Mouse (Mus musculus) embryonic facial prominence, embryonic 12.5 days (tissue): Measurements from ENCODE around the gene Arhgef10l. TPM values are rescaled to one million over a fixed set of nuclear protein-coding genes. Genes with fewer than 3 reads are reported as not detected.

Source experiments
- ATAC-seq: fragments of 200-750 bp; cut with Nextera tagmentation; 2 replicates; pipeline ENCODE4 v1.8.0; 2017; ENCODE audit not compliant: insufficient number of reproducible peaks, insufficient read depth, low FRiP score, low TSS enrichment
- H3K27ac ChIP-seq: fragments of 300-500 bp; sonication (generic); 2 replicates; pipeline ENCODE4 v1.5.1; 2016; ENCODE audit warnings: mild to moderate bottlenecking
- H3K27me3 ChIP-seq: fragments of 300-500 bp; sonication (generic); 2 replicates; pipeline ENCODE4 v1.6.1; 2016; ENCODE audit warnings: mild to moderate bottlenecking, moderate library complexity
- H3K36me3 ChIP-seq: fragments of 300-500 bp; sonication (generic); 2 replicates; pipeline ENCODE4 v1.6.1; 2016; ENCODE audit warnings: mild to moderate bottlenecking
- H3K4me1 ChIP-seq: fragments of 300-500 bp; sonication (generic); 2 replicates; pipeline ENCODE4 v1.6.1; 2016
- H3K4me2 ChIP-seq: fragments of 300-500 bp; sonication (generic); replicated peaks from 2 replicates; pipeline ENCODE4 v1.6.1; 2016; ENCODE audit warnings: mild to moderate bottlenecking, moderate library complexity
- H3K4me3 ChIP-seq: fragments of 300-500 bp; sonication (generic); 2 replicates; pipeline ENCODE4 v1.5.1; 2016; ENCODE audit warnings: mild to moderate bottlenecking
- H3K9ac ChIP-seq: fragments of 300-500 bp; sonication (generic); 2 replicates; pipeline ENCODE4 v1.6.1; 2016; ENCODE audit warnings: mild to moderate bottlenecking, moderate library complexity
- H3K9me3 ChIP-seq: fragments of 300-500 bp; sonication (generic); 2 replicates; pipeline ENCODE4 v1.6.1; 2016; ENCODE audit warnings: mild to moderate bottlenecking, moderate library complexity
- WGBS: fragments of 180-500 bp; shearing (Covaris S2); methylation state at CpG from one replicate; pipeline ENCODE4 v1.1.7; 2016; 5-methylcytosine and 5-hydroxymethylcytosine counted together
- polyA plus RNA-seq: library from polyadenylated mRNA; unstranded; fragments of >200 nt; fragmentation: Nextera tagmentation; extraction: Ambion mirVana; gene quantifications from 2 replicates; pipeline ENCODE4 v1.2.1, GENCODE M21; 2016

Arhgef10l gene
- polyA plus RNA-seq, 1 experiment from 2014 or later = 17.4 TPM

DNA sequence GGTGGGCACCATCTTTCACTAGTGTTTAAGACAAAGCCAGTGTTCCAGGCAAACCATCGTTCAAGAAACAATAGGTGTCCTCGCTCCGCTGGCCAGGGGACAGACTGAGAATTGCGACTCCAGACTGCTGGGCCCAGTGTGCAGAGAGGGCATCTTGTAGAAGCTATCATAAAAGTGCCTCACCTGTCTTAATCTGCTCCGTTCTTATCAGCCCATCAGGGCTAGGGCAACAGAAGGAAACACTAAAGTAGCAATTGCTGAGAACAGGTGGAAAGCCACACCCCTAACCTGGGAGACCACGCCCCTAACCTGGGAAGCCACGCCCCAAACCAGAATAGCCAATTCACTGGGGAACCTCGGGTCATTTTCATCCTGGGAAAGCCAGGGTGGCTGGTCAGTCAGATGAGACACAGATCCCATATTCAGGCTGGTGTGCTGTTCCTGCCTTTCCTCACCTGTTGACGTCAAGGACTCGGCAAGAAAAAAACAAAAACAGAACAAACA lies 140.1 kb downstream of the Arhgef10l start:
- no peak for ATAC-seq
- Histone ChIP-seq H3K4me2 (no peak overlapping the region), H3K9ac (no peak overlapping the region), H3K4me3 (no peak overlapping the region), H3K27ac (no peak overlapping the region), H3K9me3 (no peaks in the 10 kb centered on the region), H3K4me1 (no peaks in the 10 kb centered on the region), H3K27me3 (no peaks in the 10 kb centered on the region), H3K36me3 (peaks cover 6% of the 10 kb centered on the region; the same call in 1 of the 2 replicates)
- WGBS = 73% methylated on average over 10 of the region's 10 CpGs

DNA sequence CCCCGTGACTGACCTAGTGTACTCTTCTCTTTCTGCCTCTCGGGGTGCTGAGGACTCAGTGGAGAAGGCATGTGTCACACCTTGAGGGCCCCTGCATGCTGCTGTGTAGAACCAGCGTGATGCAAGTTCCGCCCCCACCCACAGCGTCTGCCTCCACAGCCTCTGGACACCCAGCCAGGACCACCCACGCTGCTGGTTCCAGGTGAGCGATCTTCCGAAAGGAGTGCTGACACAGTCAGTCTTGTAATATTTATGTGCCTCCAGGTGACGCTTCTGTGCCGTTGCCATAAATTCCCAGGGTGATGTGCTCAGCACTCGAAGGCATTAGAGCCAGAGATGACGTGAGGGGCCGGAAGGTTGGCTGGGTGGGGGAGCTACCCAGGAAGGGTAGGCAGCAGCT lies 140.9 kb downstream of the Arhgef10l start:
- ATAC-seq = no peak
- H3K4me3 ChIP-seq = no peak overlapping the region
- no peaks in the 10 kb centered on the region for H3K9me3 ChIP-seq
- no peak overlapping the region for H3K4me2 ChIP-seq
- no peaks in the 10 kb centered on the region for H3K4me1 ChIP-seq
- 75% methylated on average over 13 of the region's 13 CpGs for WGBS
- no peak overlapping the region for H3K27ac ChIP-seq
- H3K36me3 ChIP-seq = peaks cover 9% of the 10 kb centered on the region
- H3K9ac ChIP-seq = no peak overlapping the region
- H3K27me3 ChIP-seq = no peaks in the 10 kb centered on the region

DNA sequence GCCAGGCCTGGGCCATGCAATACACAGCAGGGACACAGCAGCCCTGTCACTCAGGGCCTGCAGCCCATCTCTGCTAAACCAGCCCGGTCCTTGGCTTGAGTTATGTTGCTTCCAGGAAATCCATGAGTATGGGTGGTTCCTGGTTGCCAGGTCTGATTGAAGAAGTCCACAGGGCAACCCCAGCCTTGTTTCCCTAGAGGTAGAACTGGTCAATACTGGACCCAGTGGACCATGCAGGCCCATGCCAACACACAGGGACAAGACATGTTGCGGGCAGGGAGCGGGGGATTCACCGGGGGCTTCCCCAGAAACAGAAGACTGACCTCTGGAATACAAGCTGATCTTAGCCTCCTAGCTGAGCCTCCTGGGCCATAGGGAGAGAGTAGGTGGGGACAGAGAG lies 142.9 kb downstream of the Arhgef10l start:
- Histone ChIP-seq H3K9me3 (no peaks in the 10 kb centered on the region), H3K9ac (no peak overlapping the region), H3K27ac (no peak overlapping the region), H3K4me1 (no peaks in the 10 kb centered on the region), H3K4me2 (no peak overlapping the region), H3K4me3 (no peak overlapping the region), H3K27me3 (no peaks in the 10 kb centered on the region), H3K36me3 (peaks cover 24% of the 10 kb centered on the region)
- no peak for ATAC-seq
- WGBS = 95% methylated on average over 4 of the region's 4 CpGs

DNA sequence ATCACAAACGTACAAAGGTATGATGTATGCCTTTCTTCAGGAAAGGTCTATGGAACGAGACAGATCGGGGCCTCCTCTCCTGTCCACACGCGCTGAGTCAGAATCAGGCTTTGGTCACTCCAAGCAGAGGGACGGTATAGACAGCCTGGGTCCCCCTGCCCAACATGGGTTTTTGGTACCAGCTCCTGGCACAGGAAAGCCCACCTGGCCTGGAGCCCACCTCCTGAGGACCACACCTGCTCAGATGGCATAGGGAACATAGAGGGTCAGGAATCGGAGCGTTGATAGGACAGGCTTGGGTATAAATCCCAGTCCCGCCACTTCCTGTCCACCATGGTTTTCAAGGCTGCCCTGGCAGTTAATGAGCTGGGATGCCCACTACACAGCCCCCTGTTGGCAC lies 145.1 kb downstream of the Arhgef10l start:
- Histone ChIP-seq H3K9me3 (no peaks in the 10 kb centered on the region), H3K4me1 (no peaks in the 10 kb centered on the region), H3K9ac (no peak overlapping the region), H3K27me3 (no peaks in the 10 kb centered on the region), H3K4me3 (no peak overlapping the region), H3K27ac (no peak overlapping the region), H3K36me3 (peaks cover 39% of the 10 kb centered on the region), H3K4me2 (no peak overlapping the region)
- 91% methylated on average over 9 of the region's 9 CpGs for WGBS
- ATAC-seq = no peak

DNA sequence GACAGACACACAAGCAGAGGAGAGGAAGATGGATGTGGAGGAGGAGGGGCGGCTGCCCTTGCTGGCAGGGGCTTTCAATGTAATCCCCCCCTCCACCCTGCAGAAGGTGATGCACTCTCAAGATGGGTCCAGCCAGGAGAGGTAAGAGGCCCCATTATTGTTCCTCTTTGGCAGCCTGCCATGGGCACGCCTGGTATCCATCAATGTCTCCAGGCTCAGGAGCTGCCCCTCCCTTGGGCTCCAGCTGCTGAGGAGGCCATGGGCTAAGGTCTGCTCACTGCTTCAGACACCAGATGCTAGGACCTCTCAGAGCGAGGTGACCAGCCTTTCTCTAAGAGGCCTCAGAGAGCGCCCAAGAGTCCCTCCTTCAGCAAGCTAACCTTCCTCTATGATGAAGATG lies 152.0 kb downstream of the Arhgef10l start:
- Histone ChIP-seq H3K36me3 (peaks cover 42% of the 10 kb centered on the region), H3K27me3 (no peaks in the 10 kb centered on the region), H3K4me3 (no peak overlapping the region), H3K9ac (no peak overlapping the region), H3K9me3 (no peaks in the 10 kb centered on the region), H3K4me1 (no peaks in the 10 kb centered on the region), H3K27ac (no peak overlapping the region), H3K4me2 (no peak overlapping the region)
- WGBS = 84% methylated on average over 4 of the region's 4 CpGs
- ATAC-seq = 0 out of 2 replicates have a peak, but pooled peaks have one; percentile 33

DNA sequence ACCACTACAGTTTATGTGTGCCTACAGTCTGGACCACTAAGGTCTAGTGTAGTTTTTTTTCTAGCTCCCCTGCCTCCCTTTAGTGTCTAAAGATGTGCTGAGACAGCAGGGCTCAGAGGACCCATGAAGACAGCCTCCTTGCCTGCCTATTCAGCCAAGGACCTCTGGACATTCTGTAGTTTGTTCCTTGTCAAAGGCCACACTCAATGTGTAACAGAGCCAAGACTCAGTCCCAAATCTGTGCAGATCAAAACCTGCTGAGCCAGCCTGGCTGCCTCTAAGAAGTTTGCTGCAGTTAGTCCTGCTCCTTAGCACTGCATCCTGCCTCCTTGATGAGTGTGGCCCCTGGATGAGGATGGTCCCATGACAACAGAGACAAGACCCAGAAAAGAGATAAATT lies 156.0 kb downstream of the Arhgef10l start:
- no peak overlapping the region for H3K4me3 ChIP-seq
- no peaks in the 10 kb centered on the region for H3K27me3 ChIP-seq
- no peaks in the 10 kb centered on the region; the same call in 1 of the 2 replicates for H3K4me1 ChIP-seq
- H3K36me3 ChIP-seq = peaks cover 16% of the 10 kb centered on the region
- no peak overlapping the region for H3K4me2 ChIP-seq
- H3K27ac ChIP-seq = no peak overlapping the region
- H3K9ac ChIP-seq = no peak overlapping the region
- ATAC-seq = no peak
- no peaks in the 10 kb centered on the region for H3K9me3 ChIP-seq

DNA sequence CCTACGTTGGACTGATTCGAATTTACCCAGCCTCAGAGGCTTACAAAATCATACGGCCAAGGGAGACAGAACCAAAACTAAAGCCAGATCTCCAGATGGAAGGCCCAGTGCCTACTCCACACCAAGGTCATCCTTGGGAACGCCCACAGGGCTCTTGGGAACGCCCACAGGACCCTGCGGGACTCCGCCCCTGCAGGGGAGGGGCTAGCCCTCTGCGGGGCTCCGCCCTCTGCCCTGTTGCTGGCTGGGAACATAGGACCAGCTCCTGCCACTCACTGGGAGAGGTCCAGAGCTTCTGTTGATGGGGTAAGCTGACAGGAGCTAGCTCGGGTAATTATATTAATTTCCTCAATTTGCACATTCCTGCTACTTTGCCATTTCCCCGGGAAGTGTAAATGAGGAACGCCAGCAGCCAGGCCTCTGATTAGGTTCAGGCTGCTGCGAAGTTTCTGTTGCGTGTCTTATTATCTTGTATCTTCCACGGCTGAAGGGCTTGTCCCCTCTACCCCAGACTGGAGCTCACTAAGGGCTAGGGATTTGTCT lies 158.6 kb downstream of the Arhgef10l start:
- Histone ChIP-seq H3K4me3 (no peak overlapping the region), H3K9me3 (no peaks in the 10 kb centered on the region), H3K27ac (no peak overlapping the region), H3K36me3 (0 out of 2 replicates have a peak, but pooled peaks cover under 1% of the 10 kb centered on the region), H3K9ac (no peak overlapping the region), H3K4me1 (peaks cover 6% of the 10 kb centered on the region; the same call in 1 of the 2 replicates), H3K27me3 (no peaks in the 10 kb centered on the region), H3K4me2 (no peak overlapping the region)
- 38% methylated on average over 15 of the region's 15 CpGs for WGBS
- ATAC-seq = no peak

DNA sequence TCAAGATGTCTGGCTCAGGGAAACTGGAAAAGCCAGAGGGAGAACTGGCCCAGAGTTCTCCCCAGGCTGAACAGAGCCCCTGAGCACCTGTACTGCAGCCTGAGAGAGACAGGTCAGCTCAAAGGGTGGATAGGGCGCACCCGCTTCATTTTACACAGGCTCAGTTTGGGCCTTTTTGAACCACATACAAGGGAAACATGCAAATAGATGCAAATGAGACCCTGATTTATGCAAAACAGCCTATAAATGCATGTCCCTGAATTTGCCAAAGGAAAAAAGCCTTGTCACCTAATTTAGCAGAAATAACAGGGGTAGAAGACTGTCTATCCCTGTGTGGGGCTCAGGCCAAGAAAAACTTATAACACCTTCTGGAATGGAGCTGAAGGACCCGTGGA lies 160.2 kb downstream of the Arhgef10l start:
- Histone ChIP-seq H3K36me3 (no peaks in the 10 kb centered on the region), H3K4me1 (peaks cover 14% of the 10 kb centered on the region; the same call in 1 of the 2 replicates), H3K4me2 (no peak overlapping the region), H3K4me3 (no peak overlapping the region), H3K9me3 (no peaks in the 10 kb centered on the region), H3K27ac (no peak overlapping the region), H3K27me3 (no peaks in the 10 kb centered on the region), H3K9ac (no peak overlapping the region)
- ATAC-seq = no peak
- WGBS = 87% methylated on average over 3 of the region's 3 CpGs

DNA sequence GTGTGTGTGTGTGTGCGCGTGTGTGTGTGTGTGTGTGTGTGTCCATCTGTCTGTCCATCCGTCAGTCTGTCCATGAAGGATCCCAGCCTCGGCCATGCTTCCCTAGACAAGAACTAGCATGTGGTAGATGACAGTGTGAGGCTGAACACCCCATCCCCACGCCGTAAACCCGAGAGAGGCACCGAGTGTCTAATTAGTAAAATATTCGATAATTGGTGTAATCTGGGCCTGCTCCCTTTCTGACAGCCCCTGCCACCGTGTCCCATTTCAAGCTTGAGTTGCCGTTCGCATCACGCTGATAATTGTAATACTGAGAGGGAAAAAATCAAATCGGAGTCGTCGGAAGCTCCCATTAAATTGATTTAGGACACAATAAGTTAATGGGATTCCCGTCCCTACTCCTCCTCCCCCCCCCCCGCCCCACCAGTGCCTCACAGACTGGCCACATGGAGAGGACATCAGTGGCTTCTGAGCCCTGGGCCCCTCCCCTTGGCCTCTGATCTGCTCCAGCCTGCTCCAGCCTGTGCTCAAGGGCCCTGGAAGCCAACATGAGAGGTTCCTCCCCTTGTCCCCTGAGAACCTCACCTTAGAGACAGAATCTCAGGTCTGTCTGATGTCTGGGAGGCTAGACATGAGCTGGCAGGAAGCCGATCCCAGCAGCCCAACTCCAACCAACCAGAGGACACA lies 160.7 kb downstream of the Arhgef10l start:
- H3K4me2 ChIP-seq = no peak overlapping the region
- H3K9me3 ChIP-seq = no peaks in the 10 kb centered on the region
- H3K4me1 ChIP-seq = peaks cover 14% of the 10 kb centered on the region; the same call in 1 of the 2 replicates
- no peak overlapping the region for H3K4me3 ChIP-seq
- 55% methylated on average over 19 of the region's 19 CpGs for WGBS
- H3K27ac ChIP-seq = no peak overlapping the region
- H3K9ac ChIP-seq = no peak overlapping the region
- ATAC-seq = no peak
- no peaks in the 10 kb centered on the region for H3K27me3 ChIP-seq
- no peaks in the 10 kb centered on the region for H3K36me3 ChIP-seq

DNA sequence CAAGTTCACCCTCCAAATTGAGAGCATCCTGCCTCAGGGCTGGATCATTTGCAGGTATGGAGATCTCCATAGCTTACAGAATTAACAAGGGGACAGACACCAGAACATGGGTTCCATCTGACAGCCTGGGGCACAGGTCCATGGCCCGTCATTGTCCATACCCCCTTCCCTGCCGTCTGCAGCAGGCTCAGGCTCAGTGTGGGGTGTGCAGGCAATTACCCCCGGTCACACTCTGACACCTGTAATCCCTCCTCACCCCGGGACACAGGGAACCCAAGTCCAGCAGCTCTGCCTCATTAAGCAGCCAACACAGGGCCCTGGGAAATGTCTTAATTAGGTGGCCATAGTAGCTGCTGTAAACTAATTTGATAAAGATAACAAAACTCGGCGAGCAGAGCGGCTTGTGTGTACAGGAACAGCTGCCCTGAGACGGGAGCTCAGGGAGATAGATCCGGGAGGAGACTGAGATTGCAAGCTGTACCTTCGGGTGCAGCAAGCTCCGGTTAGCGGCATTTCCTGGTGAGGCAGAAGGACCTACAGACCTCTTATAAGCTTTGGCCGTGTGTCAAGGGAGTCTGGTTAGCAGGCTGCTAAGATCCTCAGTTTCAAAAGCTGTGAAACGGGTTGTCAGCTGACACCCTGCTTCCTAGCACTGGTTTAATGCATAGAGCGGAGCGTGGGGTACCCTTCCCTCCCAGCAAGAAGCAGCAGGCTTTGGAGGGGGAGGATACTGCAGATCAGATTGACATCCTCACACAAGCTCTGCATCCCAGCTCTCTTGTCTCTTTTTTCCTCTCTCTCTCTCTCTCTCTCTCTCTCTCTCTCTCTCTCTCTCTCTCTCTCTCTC lies 161.5 kb downstream of the Arhgef10l start:
- Histone ChIP-seq H3K4me1 (peaks cover 14% of the 10 kb centered on the region; the same call in 1 of the 2 replicates), H3K9me3 (no peaks in the 10 kb centered on the region), H3K27ac (no peak overlapping the region), H3K36me3 (no peaks in the 10 kb centered on the region), H3K27me3 (no peaks in the 10 kb centered on the region), H3K4me2 (no peak overlapping the region), H3K9ac (no peak overlapping the region), H3K4me3 (no peak overlapping the region)
- ATAC-seq = no peak
- WGBS = 34% methylated on average over 16 of the region's 16 CpGs

DNA sequence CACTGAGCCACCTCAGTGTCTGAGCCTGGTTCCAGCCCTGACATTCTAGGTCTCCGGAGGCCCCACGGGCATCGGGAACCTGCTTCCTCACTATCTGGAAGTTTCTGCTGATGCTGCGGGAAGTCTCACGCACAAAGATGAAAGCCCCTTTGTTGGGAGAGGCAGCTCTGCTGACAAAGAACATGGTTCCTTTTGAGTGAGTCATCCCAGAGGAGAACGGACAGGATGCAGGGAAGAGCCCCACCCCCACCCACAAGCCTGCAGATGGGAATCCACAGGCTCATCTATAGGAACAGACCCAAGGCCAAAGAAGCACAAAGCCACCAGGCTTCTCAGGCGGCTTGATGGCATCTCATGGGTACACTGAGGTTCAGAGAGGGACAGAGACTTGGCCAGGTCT lies 165.0 kb downstream of the Arhgef10l start:
- ATAC-seq = no peak
- H3K9ac ChIP-seq = no peak overlapping the region
- WGBS = 47% methylated on average over 7 of the region's 7 CpGs
- no peaks in the 10 kb centered on the region for H3K27me3 ChIP-seq
- H3K9me3 ChIP-seq = no peaks in the 10 kb centered on the region
- peaks cover 14% of the 10 kb centered on the region; the same call in 1 of the 2 replicates for H3K4me1 ChIP-seq
- H3K27ac ChIP-seq = no peak overlapping the region
- H3K4me2 ChIP-seq = no peak overlapping the region
- H3K4me3 ChIP-seq = no peak overlapping the region
- H3K36me3 ChIP-seq = no peaks in the 10 kb centered on the region
